Mouse (Mus musculus): ENCODE data around the gene Far1. TPM values are rescaled to one million over a fixed set of nuclear protein-coding genes. Genes with fewer than 3 reads are reported as not detected.

Far1 gene
- polyA plus RNA-seq, 1 experiment from 2014 or later: 75.5 TPM

DNA sequence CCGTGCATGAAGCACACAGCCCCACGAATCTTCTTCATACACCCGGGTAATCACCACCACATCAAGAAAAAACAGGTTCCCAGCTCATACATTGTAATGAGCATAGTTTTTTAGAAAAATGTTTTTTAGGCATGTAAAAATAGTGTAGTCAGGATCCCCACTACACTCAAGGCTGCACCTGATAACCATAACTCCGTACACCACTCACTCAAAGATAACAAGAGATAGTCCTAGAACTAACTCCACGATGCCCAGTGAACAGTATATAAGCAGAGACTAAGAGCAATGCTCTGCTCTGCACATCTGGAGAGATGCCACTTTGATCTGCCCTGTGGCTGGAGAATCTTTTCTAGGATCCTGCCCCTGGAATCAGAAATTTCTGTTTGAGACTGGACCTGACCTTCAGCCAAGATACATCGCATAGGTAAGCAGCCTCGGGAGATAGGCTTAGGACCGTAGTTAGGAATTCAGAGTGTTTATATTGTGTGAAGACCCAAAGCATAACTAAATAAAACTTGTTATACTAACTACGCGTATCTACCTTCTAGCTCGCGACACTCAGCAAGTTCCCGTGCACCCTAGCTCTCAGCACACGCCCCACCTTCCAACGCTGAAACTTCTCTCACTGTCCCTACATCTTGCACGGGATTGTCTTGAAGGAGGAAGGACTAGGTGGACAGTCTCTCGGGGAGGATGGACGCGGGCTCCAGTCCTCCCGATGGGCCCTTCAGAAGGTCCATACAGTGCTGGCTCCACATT is 928 bp upstream of the Far1 start:
- no peak for ATAC-seq (ENCODE audit: borderline replicate concordance, extremely low read depth, low FRiP score, low TSS enrichment)
- peak overlapping the region; percentile 93 for H3K27ac ChIP-seq
- no peaks in the 10 kb centered on the region for H3K9me3 ChIP-seq
- peak overlapping the region; percentile 73 for H3K9ac ChIP-seq
- H3K4me3 ChIP-seq: peak overlapping the region; percentile 95
- H3K36me3 ChIP-seq: no peaks in the 10 kb centered on the region
- peak overlapping the region; percentile 95 for H3K4me2 ChIP-seq
- WGBS: 12% methylated on average over 20 of the region's 20 CpGs
- H3K27me3 ChIP-seq: no peaks in the 10 kb centered on the region
- H3K4me1 ChIP-seq: peaks cover 20% of the 10 kb centered on the region

DNA sequence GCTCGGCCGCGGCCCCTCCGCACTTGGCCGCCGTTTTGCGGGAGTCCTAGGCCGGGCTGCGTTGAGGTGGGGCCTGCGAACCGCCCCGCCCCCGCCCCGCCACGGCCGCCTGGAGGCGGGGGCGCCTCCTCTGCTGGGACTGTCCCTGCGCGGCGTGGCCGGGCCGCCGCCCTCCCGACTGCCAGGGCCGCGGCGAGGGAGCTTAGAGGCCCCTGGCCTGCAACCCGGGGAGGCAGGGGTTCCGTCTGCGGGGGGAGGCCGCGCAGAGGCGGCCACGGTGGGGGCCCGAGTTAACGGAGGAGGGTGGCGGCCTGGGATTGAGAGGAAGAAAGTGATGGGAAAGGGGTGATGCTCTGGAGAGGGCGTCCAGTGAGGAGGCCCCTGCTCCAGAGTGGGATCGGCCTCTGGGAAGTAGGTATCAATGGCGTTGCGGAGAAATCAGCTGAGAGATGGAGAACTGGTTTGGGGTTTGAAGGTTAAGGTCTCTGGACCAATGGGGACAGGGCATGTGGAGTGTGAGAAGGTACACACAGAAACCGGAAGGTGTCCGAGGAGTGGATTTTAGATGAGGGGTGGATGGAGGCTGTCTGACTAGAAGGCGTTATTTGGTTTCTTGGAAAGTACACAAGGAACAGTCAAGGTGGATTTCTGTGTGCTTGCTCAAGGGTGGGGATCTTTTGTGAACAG is 472 bp downstream of the Far1 start:
- Histone ChIP-seq H3K27ac (peak overlapping the region; percentile 93), H3K36me3 (no peaks in the 10 kb centered on the region), H3K4me1 (peaks cover 20% of the 10 kb centered on the region), H3K27me3 (no peaks in the 10 kb centered on the region), H3K4me2 (peak overlapping the region; percentile 95), H3K9me3 (no peaks in the 10 kb centered on the region), H3K9ac (peak overlapping the region; percentile 91), H3K4me3 (peak overlapping the region; percentile 95)
- WGBS: under 1% methylated on average over 32 of the region's 45 CpGs
- ATAC-seq (ENCODE audit: borderline replicate concordance, extremely low read depth, low FRiP score, low TSS enrichment): peak; percentile 79

DNA sequence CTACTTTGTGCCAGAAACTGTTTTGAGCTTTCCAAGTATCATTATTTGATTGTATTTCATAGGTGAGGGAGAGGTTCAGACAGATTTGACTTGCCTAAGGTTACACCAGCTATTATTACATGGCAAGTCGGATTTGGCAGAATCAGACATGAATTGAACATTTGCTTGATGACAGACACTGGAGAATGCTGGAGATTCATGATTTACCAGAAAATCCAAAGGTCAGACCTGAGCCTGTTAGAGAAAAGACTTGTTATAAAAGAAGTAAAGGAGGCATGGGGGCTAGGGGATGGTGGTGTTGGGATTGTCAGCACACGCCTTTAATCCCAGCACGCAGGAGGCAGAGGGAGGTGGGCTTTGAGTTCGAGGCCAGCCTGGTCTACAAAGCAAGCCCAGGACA is 2.2 kb downstream of the Far1 start:
- ATAC-seq (ENCODE audit: borderline replicate concordance, extremely low read depth, low FRiP score, low TSS enrichment): no peak
- Histone ChIP-seq H3K4me1 (peaks cover 20% of the 10 kb centered on the region), H3K27ac (no peak overlapping the region), H3K9me3 (no peaks in the 10 kb centered on the region), H3K36me3 (no peaks in the 10 kb centered on the region), H3K27me3 (no peaks in the 10 kb centered on the region), H3K4me3 (no peak overlapping the region), H3K4me2 (no peak overlapping the region), H3K9ac (no peak overlapping the region)
- 89% methylated on average over 4 of the region's 4 CpGs for WGBS

DNA sequence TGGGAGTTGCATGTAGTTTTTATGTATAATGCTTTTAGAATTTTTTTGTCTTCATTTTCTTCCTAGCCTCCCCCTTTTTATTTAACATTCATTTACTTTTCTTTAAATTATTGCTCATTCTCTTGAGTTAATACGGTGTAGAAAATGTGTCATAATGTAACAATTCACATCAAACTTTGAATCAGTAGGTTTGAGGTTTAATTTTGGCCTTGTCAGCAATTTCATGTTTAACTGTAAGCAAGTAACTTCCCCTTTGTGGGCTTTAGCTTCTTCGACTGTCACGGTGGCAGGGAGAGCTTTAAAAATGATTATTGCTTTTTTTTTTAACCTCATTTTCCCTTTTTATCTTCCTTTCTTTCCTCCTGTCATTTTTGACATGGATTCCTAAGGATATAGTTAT is 4.8 kb downstream of the Far1 start:
- H3K4me3 ChIP-seq: no peak overlapping the region
- 64% methylated on average over 3 of the region's 3 CpGs for WGBS
- no peaks in the 10 kb centered on the region for H3K9me3 ChIP-seq
- no peak overlapping the region for H3K27ac ChIP-seq
- no peak for ATAC-seq (ENCODE audit: borderline replicate concordance, extremely low read depth, low FRiP score, low TSS enrichment)
- H3K4me2 ChIP-seq: no peak overlapping the region
- H3K4me1 ChIP-seq: peaks cover 14% of the 10 kb centered on the region
- no peaks in the 10 kb centered on the region for H3K36me3 ChIP-seq
- no peaks in the 10 kb centered on the region for H3K27me3 ChIP-seq
- H3K9ac ChIP-seq: no peak overlapping the region

DNA sequence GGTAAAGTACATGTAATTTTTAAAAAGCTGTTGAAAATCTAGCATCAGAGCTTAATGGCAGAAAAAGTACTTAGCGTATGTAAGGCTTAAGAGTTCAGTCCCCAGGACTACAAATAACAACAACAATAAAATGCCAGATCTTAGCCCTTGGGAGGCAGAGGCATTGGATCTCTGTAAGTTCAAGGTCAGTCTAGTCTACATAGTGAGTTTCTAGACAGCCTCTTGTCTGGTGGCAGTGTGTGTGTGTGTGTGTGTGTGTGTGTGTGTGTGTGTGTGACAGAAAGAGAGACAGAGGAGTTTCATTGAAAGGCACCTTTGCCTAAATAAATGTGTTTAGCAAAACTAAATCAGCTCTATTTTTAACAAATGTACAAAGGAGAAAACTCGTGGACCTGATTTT is 5.3 kb downstream of the Far1 start:
- Histone ChIP-seq H3K9ac (no peak overlapping the region), H3K4me1 (peaks cover 14% of the 10 kb centered on the region), H3K4me3 (no peak overlapping the region), H3K9me3 (no peaks in the 10 kb centered on the region), H3K27ac (no peak overlapping the region), H3K4me2 (no peak overlapping the region), H3K27me3 (no peaks in the 10 kb centered on the region), H3K36me3 (no peaks in the 10 kb centered on the region)
- no peak for ATAC-seq (ENCODE audit: borderline replicate concordance, extremely low read depth, low FRiP score, low TSS enrichment)
- WGBS: 86% methylated on average over 2 of the region's 2 CpGs

DNA sequence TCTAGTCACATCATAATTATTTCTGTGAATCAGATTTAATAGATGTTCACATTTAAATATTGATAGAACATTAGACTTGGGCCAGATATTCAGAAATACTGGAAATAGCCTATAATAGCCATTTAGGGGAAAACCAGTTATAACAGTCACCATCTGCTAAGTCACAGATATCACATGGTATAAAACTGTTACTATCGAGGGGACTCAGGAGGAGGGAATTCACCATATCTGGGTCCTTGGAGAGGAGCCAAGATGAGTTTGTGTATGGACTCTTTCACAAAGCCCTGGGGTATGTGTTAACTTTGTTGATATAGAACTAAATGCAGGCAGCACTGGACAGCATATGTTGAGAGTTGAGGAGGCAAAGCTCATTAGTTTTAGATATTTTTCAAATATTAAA is 29.5 kb downstream of the Far1 start:
- Histone ChIP-seq H3K4me1 (no peaks in the 10 kb centered on the region), H3K9me3 (no peaks in the 10 kb centered on the region), H3K36me3 (peaks cover 16% of the 10 kb centered on the region), H3K9ac (no peak overlapping the region), H3K4me2 (no peak overlapping the region), H3K27ac (no peak overlapping the region), H3K27me3 (no peaks in the 10 kb centered on the region), H3K4me3 (no peak overlapping the region)
- ATAC-seq (ENCODE audit: borderline replicate concordance, extremely low read depth, low FRiP score, low TSS enrichment): no peak
- WGBS: 31% methylated on average over 1 of the region's 1 CpGs

DNA sequence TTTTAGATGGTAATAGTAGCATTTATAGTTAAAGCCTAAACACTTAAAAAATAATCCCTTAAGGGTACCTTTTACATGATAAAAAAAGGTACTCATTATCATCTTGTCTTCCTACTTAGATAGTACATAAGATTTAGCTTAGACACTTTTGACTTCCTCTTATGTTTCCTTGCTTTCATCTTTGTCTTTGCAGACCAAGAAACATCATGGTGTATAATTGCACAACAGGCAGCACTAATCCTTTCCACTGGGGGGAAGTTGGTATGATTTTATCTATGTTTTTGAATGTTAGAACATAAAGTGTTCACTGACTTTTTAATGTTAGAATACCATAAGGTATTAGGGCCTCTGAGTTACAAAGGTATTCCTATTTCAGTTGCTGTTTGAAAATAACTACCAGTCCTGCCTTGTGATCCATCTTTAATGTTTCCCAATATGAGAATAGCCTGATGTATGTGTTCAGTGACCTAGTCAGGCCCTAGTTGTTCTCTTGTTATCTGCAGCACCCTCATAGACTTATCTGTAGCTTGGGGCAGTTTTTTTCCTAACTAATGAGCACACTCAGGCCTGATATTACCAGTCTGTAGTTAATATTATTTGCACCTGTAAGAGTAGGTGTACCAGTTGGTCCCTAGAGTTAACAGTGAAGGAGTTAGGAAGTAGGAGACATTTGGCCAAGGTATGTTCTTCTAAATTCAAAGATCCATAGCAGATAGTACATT is 38.3 kb downstream of the Far1 start:
- no peak overlapping the region for H3K9ac ChIP-seq
- no peak for ATAC-seq (ENCODE audit: borderline replicate concordance, extremely low read depth, low FRiP score, low TSS enrichment)
- H3K36me3 ChIP-seq: peaks cover 16% of the 10 kb centered on the region; the same call in 1 of the 2 replicates
- no peak overlapping the region for H3K4me2 ChIP-seq
- no peaks in the 10 kb centered on the region for H3K9me3 ChIP-seq
- H3K27ac ChIP-seq: no peak overlapping the region
- no peaks in the 10 kb centered on the region for H3K27me3 ChIP-seq
- H3K4me3 ChIP-seq: no peak overlapping the region
- no peaks in the 10 kb centered on the region for H3K4me1 ChIP-seq

DNA sequence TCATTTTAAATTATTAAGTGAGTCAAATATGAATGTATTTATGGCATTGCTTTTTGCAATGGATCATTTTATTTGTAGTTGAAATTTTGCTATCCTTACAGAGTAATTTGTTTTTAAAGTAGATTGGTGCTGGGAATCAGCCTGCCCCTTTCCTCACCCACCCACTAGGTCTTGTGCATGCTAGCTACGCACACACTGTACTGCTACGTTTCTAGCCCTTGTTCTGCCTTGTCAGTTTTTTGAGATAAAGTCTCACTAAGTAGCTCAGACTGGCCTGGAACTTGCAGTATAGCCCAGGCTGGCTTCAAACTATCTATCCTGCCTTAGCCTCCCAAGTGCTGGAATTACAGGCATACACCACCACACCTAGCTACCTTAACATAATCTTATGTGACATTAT is 38.9 kb downstream of the Far1 start:
- peaks cover 13% of the 10 kb centered on the region; the same call in 1 of the 2 replicates for H3K36me3 ChIP-seq
- WGBS: 67% methylated on average over 2 of the region's 2 CpGs
- H3K27me3 ChIP-seq: no peaks in the 10 kb centered on the region
- no peak overlapping the region for H3K4me2 ChIP-seq
- H3K9me3 ChIP-seq: no peaks in the 10 kb centered on the region
- no peak overlapping the region for H3K9ac ChIP-seq
- H3K27ac ChIP-seq: no peak overlapping the region
- H3K4me3 ChIP-seq: no peak overlapping the region
- ATAC-seq (ENCODE audit: borderline replicate concordance, extremely low read depth, low FRiP score, low TSS enrichment): no peak
- H3K4me1 ChIP-seq: no peaks in the 10 kb centered on the region

DNA sequence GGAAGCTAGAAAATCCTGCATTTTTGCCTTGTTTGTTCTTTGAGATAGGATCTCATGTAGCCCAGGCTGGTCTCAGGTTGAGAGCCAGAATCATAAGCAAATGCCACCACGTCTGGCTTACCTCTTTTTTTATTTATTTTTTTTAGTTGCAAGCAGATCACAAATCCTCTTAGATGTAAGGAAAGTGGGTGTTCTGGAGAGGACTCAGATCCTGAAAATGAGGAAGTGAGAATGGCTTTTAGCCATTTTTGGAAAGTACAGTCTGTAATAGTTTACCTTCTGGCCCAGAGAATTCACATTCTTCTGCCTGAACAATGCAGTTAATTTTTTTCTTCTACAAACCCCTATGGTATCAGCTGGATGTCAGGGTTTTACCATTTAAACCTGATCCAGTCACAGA is 42.5 kb downstream of the Far1 start:
- H3K36me3 ChIP-seq: peaks cover 10% of the 10 kb centered on the region; the same call in 1 of the 2 replicates
- H3K9ac ChIP-seq: no peak overlapping the region
- no peak for ATAC-seq (ENCODE audit: borderline replicate concordance, extremely low read depth, low FRiP score, low TSS enrichment)
- H3K4me2 ChIP-seq: no peak overlapping the region
- no peak overlapping the region for H3K4me3 ChIP-seq
- H3K9me3 ChIP-seq: no peaks in the 10 kb centered on the region
- H3K27me3 ChIP-seq: no peaks in the 10 kb centered on the region
- no peak overlapping the region for H3K27ac ChIP-seq
- WGBS: 44% methylated on average over 1 of the region's 1 CpGs
- H3K4me1 ChIP-seq: no peaks in the 10 kb centered on the region

DNA sequence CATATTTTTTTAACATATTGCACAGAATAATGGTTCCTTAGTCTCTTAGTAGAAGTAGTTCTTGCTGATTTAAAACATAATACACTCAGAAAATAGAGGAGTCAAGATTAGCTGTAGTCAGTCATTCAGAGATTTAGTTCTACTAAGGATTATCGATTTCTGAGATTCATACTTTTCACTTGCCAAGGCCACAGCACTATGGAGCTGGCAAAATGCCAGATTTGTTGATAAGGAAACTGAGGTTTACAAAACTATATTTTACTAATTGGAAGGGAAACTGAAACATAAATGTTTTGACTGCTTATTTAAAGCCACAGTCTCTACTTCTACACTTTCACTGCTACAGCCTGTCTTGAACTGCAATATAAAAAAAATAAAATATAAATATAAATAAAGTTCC is 53.3 kb downstream of the Far1 start:
- Histone ChIP-seq H3K4me2 (no peak overlapping the region), H3K27ac (no peak overlapping the region), H3K9me3 (no peaks in the 10 kb centered on the region), H3K9ac (no peak overlapping the region), H3K36me3 (peaks cover 12% of the 10 kb centered on the region; the same call in 1 of the 2 replicates), H3K27me3 (no peaks in the 10 kb centered on the region), H3K4me1 (no peaks in the 10 kb centered on the region), H3K4me3 (no peak overlapping the region)
- no peak for ATAC-seq (ENCODE audit: borderline replicate concordance, extremely low read depth, low FRiP score, low TSS enrichment)
- WGBS: 55% methylated on average over 1 of the region's 1 CpGs

DNA sequence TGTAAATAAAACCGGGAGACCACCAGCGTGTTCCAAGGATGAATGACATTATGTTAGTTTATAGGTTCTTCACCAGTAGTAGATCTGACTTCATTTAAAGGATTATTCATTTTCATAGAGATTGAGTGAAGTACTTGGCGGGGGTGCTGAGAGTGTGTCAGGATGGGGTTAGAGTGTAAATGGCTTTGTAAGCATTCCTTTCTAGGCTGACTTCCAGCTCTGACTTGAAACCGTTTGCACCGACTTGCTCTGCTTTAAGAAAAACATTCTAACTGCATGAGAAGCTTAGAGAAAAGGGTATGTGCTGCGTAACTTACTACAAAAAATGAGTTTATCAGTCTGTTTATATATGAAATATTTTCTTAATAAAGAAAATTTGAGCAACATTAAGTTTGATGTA is 57.5 kb downstream of the Far1 start:
- Histone ChIP-seq H3K27me3 (no peaks in the 10 kb centered on the region), H3K36me3 (peaks cover 13% of the 10 kb centered on the region; the same call in 1 of the 2 replicates), H3K4me2 (no peak overlapping the region), H3K9me3 (no peaks in the 10 kb centered on the region), H3K4me1 (no peaks in the 10 kb centered on the region), H3K9ac (no peak overlapping the region), H3K4me3 (no peak overlapping the region), H3K27ac (no peak overlapping the region)
- WGBS: 36% methylated on average over 6 of the region's 6 CpGs
- no peak for ATAC-seq (ENCODE audit: borderline replicate concordance, extremely low read depth, low FRiP score, low TSS enrichment)

DNA sequence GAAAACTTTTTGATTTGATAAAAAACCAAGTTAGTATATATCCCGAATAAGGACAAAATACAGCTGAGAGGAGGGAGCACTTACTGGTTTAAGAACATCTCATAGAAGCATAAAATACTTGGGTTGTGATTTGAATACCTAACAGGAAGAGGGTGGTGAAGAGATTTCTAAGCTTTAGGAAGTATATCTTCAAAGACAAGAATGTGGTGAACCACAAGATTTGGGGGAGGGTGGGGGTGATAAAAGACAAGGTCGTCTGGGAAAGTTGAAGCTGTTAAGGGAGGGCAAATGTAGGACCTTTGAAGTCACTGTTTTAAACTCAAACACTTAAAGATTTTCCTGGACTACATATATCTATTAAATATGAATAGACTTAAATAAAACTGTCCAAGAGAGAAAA is 59.1 kb downstream of the Far1 start:
- Histone ChIP-seq H3K27ac (no peak overlapping the region), H3K4me2 (no peak overlapping the region), H3K9me3 (no peaks in the 10 kb centered on the region), H3K27me3 (no peaks in the 10 kb centered on the region), H3K36me3 (peaks cover 8% of the 10 kb centered on the region; the same call in 1 of the 2 replicates), H3K4me3 (no peak overlapping the region), H3K4me1 (no peaks in the 10 kb centered on the region), H3K9ac (no peak overlapping the region)
- WGBS: 48% methylated on average over 2 of the region's 2 CpGs
- ATAC-seq (ENCODE audit: borderline replicate concordance, extremely low read depth, low FRiP score, low TSS enrichment): no peak

All from lung, embryonic 15.5 days (tissue).